Mouse (Mus musculus) limb, embryonic 13.5 days (tissue): ENCODE results near the gene Pim3. TPM values are rescaled to one million over a fixed set of nuclear protein-coding genes. Genes with fewer than 3 reads are reported as not detected.
"Not testable (repeated sequence)": the region's sequence is repeated elsewhere in the genome, so short reads cannot be mapped to it uniquely, and the experiment has no call there.

Experiments used
- ATAC-seq: fragments of 200-750 bp; cut with Nextera tagmentation; 2 replicates; pipeline ENCODE4 v1.8.0; 2017; ENCODE audit warnings: low read depth, moderate number of reproducible peaks, moderate TSS enrichment; ENCODE audit not compliant: low FRiP score
- H3K27ac ChIP-seq: fragments of 300-500 bp; sonication (generic); 2 replicates; pipeline ENCODE4 v1.5.1; 2015; ENCODE audit warnings: inconsistent platforms, mild to moderate bottlenecking, moderate library complexity
- H3K27me3 ChIP-seq: fragments of 300-500 bp; sonication (generic); 2 replicates; pipeline ENCODE4 v1.6.1; 2015; ENCODE audit warnings: mild to moderate bottlenecking, inconsistent platforms
- H3K36me3 ChIP-seq: fragments of 300-500 bp; sonication (generic); 2 replicates; pipeline ENCODE4 v1.6.1; 2015; ENCODE audit warnings: inconsistent platforms, mild to moderate bottlenecking, moderate library complexity
- H3K4me1 ChIP-seq: fragments of 300-500 bp; sonication (generic); 2 replicates; pipeline ENCODE4 v1.6.1; 2015; ENCODE audit warnings: inconsistent platforms
- H3K4me2 ChIP-seq: fragments of 300-500 bp; sonication (generic); replicated peaks from 2 replicates; pipeline ENCODE4 v1.6.1; 2015; ENCODE audit warnings: inconsistent platforms, mild to moderate bottlenecking, moderate library complexity
- H3K4me3 ChIP-seq: fragments of 300-500 bp; sonication (generic); 2 replicates; pipeline ENCODE4 v1.5.1; 2015; ENCODE audit warnings: moderate library complexity, mild to moderate bottlenecking, inconsistent platforms
- H3K9ac ChIP-seq: fragments of 300-500 bp; sonication (generic); 2 replicates; pipeline ENCODE4 v1.6.1; 2015; ENCODE audit warnings: mild to moderate bottlenecking, inconsistent platforms
- H3K9me3 ChIP-seq: fragments of 300-500 bp; sonication (generic); 2 replicates; pipeline ENCODE4 v1.6.1; 2016; ENCODE audit warnings: inconsistent platforms
- WGBS: fragments of 180-500 bp; shearing (Covaris S2); methylation state at CpG from one replicate; pipeline ENCODE4 v1.1.7; 2015; 5-methylcytosine and 5-hydroxymethylcytosine counted together
- polyA plus RNA-seq: library from polyadenylated mRNA; unstranded; fragments of >200 nt; fragmentation: Nextera tagmentation; extraction: Ambion mirVana; gene quantifications from 2 replicates; pipeline ENCODE4 v1.2.1, GENCODE M21; 2015

Gene Pim3
- polyA plus RNA-seq = 50.7 and 52.2 TPM in 2 replicates

GRCm38 (mm10) chr15:88861772-88862622, at the start of gene Pim3:
Pim3 (plus strand) TSS chr15:88862186.
- under 1% methylated on average over 107 of the region's 107 CpGs for WGBS
- Histone ChIP-seq H3K4me2 (peak within 1 kb of the TSS; percentile 95), H3K9ac (peak within 1 kb of the TSS; percentile 87), H3K36me3 (peaks cover 29% of the 10 kb centered on the region), H3K4me3 (peak within 1 kb of the TSS; percentile 85), H3K4me1 (peaks cover 39% of the 10 kb centered on the region), H3K27ac (peak within 1 kb of the TSS; percentile 94), H3K27me3 (no peaks in the 10 kb centered on the region), H3K9me3 (no peaks in the 10 kb centered on the region)
- ATAC-seq = peak; percentile 85

- H3K4me1 ChIP-seq = peaks cover under 1% of the 10 kb centered on the region
- H3K27me3 ChIP-seq = no peaks in the 10 kb centered on the region
- H3K36me3 ChIP-seq = peaks cover 74% of the 10 kb centered on the region
- H3K4me2 ChIP-seq = no peak overlapping the region
- WGBS = 89% methylated on average over 3 of the region's 3 CpGs
- H3K9me3 ChIP-seq = no peaks in the 10 kb centered on the region
- H3K4me3 ChIP-seq = no peak overlapping the region
- no peak overlapping the region for H3K27ac ChIP-seq
- H3K9ac ChIP-seq = no peak overlapping the region
- no peak for ATAC-seq
These were observed 48.7 kb upstream of the Pim3 start for GRCm38 (mm10) chr15:88813262-88813661.

- not testable (repeated sequence) for ATAC-seq, H3K4me1 ChIP-seq, H3K4me2 ChIP-seq, H3K9me3 ChIP-seq, H3K27me3 ChIP-seq, H3K9ac ChIP-seq, H3K27ac ChIP-seq, H3K4me3 ChIP-seq
- 93% methylated on average over 2 of the region's 2 CpGs for WGBS
- H3K36me3 ChIP-seq = peaks cover 68% of the 10 kb centered on the region
These were observed 48.1 kb upstream of the Pim3 start for GRCm38 (mm10) chr15:88813873-88814272.

GRCm38 (mm10) chr15:88814411-88815047, 47.5 kb upstream of the Pim3 start:
- no peak for ATAC-seq
- 93% methylated on average over 11 of the region's 11 CpGs for WGBS
- Histone ChIP-seq H3K4me1 (peaks cover 5% of the 10 kb centered on the region), H3K9ac (no peak overlapping the region), H3K9me3 (no peaks in the 10 kb centered on the region), H3K36me3 (peaks cover 62% of the 10 kb centered on the region), H3K4me2 (no peak overlapping the region), H3K27ac (no peak overlapping the region), H3K4me3 (no peak overlapping the region), H3K27me3 (no peaks in the 10 kb centered on the region)

GRCm38 (mm10) chr15:88815196-88815700, 46.7 kb upstream of the Pim3 start:
- ATAC-seq = no peak
- peaks cover 55% of the 10 kb centered on the region for H3K36me3 ChIP-seq
- H3K4me3 ChIP-seq = no peak overlapping the region
- no peaks in the 10 kb centered on the region for H3K27me3 ChIP-seq
- H3K4me2 ChIP-seq = no peak overlapping the region
- 91% methylated on average over 6 of the region's 6 CpGs for WGBS
- peaks cover 8% of the 10 kb centered on the region for H3K4me1 ChIP-seq
- H3K9me3 ChIP-seq = no peaks in the 10 kb centered on the region
- H3K9ac ChIP-seq = no peak overlapping the region
- H3K27ac ChIP-seq = no peak overlapping the region

- under 1% methylated on average over 88 of the region's 88 CpGs for WGBS
- H3K27ac ChIP-seq = peak within 1 kb of the TSS; percentile 59; the same call in 1 of the 2 replicates
These were observed 42.7 kb upstream of the Pim3 start, which contains the start of the genes Alg12 and Creld2 for GRCm38 (mm10) chr15:88819026-88819905. Alg12 (minus strand) TSS chr15:88819318. Creld2 (plus strand) TSS chr15:88819646.

GRCm38 (mm10) chr15:88819906-88820303, 42.1 kb upstream of the Pim3 start:
- H3K27ac ChIP-seq = no peak overlapping the region
- H3K4me2 ChIP-seq = peak overlapping the region; percentile 94
- H3K9me3 ChIP-seq = no peaks in the 10 kb centered on the region
- peaks cover 21% of the 10 kb centered on the region for H3K4me1 ChIP-seq
- H3K36me3 ChIP-seq = peaks cover 53% of the 10 kb centered on the region
- peak overlapping the region; percentile 88 for H3K9ac ChIP-seq
- 2% methylated on average over 23 of the region's 23 CpGs for WGBS
- no peak for ATAC-seq
- H3K4me3 ChIP-seq = peak overlapping the region; percentile 86
- H3K27me3 ChIP-seq = no peaks in the 10 kb centered on the region

More at GRCm38 (mm10) chr15:88819026-88819905, 42.7 kb upstream of the Pim3 start, which contains the start of the genes Alg12 and Creld2:
- Histone ChIP-seq H3K27me3 (no peaks in the 10 kb centered on the region), H3K9me3 (no peaks in the 10 kb centered on the region), H3K36me3 (peaks cover 53% of the 10 kb centered on the region), H3K4me3 (peak within 1 kb of the TSS; percentile 86), H3K4me1 (peaks cover 21% of the 10 kb centered on the region), H3K4me2 (peak within 1 kb of the TSS; percentile 94), H3K9ac (peak within 1 kb of the TSS; percentile 88)
- peak; percentile 98 for ATAC-seq

GRCm38 (mm10) chr15:88821403-88821802, 40.6 kb upstream of the Pim3 start:
- no peaks in the 10 kb centered on the region for H3K9me3 ChIP-seq
- H3K4me2 ChIP-seq = no peak overlapping the region; the same call in 1 of the 2 replicates
- H3K36me3 ChIP-seq = peaks cover 53% of the 10 kb centered on the region
- no peak overlapping the region for H3K4me3 ChIP-seq
- H3K9ac ChIP-seq = peak overlapping the region; percentile 88; the same call in 1 of the 2 replicates
- no peak overlapping the region for H3K27ac ChIP-seq
- peaks cover 21% of the 10 kb centered on the region for H3K4me1 ChIP-seq
- no peak for ATAC-seq
- WGBS = 85% methylated on average over 7 of the region's 7 CpGs
- H3K27me3 ChIP-seq = no peaks in the 10 kb centered on the region

- ATAC-seq = no peak
- Histone ChIP-seq H3K27ac (no peak overlapping the region), H3K27me3 (no peaks in the 10 kb centered on the region), H3K4me2 (no peak overlapping the region), H3K36me3 (peaks cover 55% of the 10 kb centered on the region), H3K9me3 (no peaks in the 10 kb centered on the region), H3K9ac (no peak overlapping the region), H3K4me3 (no peak overlapping the region), H3K4me1 (peaks cover 21% of the 10 kb centered on the region)
- 93% methylated on average over 7 of the region's 7 CpGs for WGBS
These were observed 39.5 kb upstream of the Pim3 start for GRCm38 (mm10) chr15:88822513-88822912.

- WGBS = 92% methylated on average over 5 of the region's 5 CpGs
- H3K36me3 ChIP-seq = peaks cover 55% of the 10 kb centered on the region
- H3K9ac ChIP-seq = no peak overlapping the region
- ATAC-seq = no peak
- H3K4me3 ChIP-seq = no peak overlapping the region
- H3K9me3 ChIP-seq = no peaks in the 10 kb centered on the region
- H3K27me3 ChIP-seq = no peaks in the 10 kb centered on the region
- no peak overlapping the region for H3K27ac ChIP-seq
- no peak overlapping the region for H3K4me2 ChIP-seq
- H3K4me1 ChIP-seq = peaks cover 19% of the 10 kb centered on the region
These were observed 38.6 kb upstream of the Pim3 start for GRCm38 (mm10) chr15:88823376-88823775.

GRCm38 (mm10) chr15:88827466-88827865, 34.5 kb upstream of the Pim3 start:
- Histone ChIP-seq H3K9me3 (no peaks in the 10 kb centered on the region), H3K4me1 (peaks cover 6% of the 10 kb centered on the region; the same call in 1 of the 2 replicates), H3K9ac (no peak overlapping the region), H3K36me3 (peaks cover 44% of the 10 kb centered on the region), H3K27me3 (no peaks in the 10 kb centered on the region), H3K4me2 (no peak overlapping the region), H3K27ac (no peak overlapping the region), H3K4me3 (no peak overlapping the region)
- ATAC-seq = no peak
- 93% methylated on average over 6 of the region's 6 CpGs for WGBS
